Mouse (Mus musculus) T-cell, adult 2 months (primary cell): ENCODE results near the gene Hoxb4.

ENCODE experiments used
- DNase-seq: peaks from one replicate; pipeline ENCODE4 v3.0.0; 2022; ENCODE audit warnings: low spot score

The Hoxb4 gene

DNA sequence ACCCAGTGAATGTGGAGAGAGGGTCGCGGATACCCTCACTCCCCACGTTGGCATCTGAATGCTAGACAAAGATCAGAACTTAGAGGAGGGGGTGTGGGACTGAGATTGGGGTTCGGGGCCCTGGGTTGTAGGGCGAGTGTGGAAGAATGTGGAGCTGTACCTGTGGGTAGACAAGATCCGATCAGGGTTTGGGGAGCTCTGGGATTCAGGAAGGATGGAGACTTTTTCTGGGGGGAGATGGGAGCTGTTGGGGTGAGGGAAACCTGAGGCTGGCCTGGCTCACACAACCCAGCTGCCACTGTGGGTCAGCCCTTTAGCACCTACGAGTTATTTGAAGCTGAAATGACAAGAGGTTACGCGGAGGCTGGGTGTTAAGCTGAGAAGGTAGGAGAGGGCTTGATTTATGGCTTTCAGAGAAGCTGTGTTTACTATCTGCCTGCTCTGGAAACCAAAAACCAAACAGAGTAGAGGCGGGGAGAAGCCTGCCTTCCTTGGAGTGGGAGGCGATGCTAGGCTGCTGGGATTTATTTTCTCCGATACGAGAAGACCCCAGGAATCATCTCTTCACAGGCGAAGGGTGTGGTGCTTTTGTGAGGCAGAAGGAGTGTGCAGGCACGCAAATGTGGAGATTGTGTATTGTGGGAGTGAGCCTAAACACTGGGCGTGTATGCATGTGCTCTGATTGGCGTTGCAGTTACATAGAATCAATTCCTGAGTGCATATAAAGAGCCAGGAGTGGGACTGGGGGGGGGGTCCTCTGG lies 15.4 kb downstream of the Hoxb4 start:
- no peak for DNase-seq

DNA sequence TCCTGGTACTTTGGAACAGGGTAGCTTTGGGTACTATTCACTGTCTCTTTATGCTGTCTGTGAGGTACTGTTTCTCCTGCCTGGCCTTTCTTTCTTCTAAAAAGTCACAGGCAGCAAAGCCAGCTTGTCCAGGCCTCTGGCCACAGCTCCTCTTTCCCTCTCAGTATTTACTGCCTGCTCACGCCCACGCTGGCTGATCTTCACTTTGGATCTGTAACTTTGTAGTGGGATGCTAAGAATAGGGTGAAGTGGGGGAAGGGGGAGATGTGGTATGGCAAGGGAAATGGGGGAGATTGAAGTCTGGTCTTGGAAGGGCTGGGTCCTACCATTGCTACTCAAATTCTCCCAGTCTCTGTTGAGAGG lies 15.9 kb downstream of the Hoxb4 start:
- DNase-seq: no peak

DNA sequence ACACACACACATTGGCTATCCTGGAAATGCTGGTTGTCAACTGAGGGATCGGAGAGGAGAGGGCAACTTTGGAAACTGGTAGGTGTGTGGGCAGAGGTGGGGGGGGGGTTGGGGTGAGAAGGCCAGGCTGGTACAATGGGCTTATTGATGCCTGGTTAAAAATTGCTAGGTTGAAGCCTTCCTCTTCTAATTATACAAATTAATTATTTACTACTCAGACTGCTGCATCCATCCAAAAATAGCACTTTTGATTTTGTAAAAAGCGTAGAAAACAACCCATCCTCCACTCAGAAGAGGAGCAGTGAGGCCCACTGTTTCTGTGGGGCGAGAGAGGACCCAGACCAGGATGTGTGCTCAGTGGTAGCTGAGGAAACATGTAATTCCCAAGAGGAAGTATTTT lies 16.9 kb downstream of the Hoxb4 start:
- DNase-seq: no peak

DNA sequence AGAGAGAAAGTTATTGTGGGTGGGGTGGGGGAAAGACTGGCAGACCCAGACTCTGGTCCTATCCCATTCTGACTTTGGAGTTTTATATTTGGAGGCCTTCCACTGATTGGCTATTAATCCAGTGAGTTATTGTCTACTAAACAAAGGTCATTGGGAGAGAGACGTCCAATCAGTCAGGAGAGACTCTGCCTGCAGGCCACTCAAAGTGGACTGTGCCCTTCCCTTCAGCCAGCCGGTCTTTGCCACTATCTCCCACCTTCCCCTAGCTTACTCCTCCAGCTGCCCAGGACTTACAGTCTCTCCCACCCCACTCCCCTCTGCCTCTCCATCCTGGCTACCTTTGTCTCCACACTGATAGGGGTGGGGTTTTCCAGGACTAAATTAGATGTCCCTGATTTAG lies 18.5 kb downstream of the Hoxb4 start:
- no peak for DNase-seq

DNA sequence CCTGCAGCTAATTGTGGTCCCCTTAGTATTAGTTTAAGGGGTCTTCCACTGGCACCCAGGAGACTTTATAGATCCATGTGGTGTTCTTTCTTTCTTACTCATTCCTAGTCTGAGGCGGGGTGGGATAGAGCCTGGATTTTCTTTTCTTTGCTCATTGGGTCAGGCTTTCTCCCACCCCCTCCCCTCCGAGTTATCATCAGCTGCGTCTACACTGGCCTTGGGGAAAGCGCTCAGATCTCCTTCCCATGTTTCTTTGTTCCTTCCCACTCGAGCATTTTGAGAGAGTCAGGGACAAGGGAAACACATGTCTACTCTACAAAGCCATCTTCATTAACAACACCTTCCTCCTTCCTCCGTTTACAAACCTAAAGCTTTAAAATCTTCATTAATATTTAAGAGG lies 19.0 kb downstream of the Hoxb4 start:
- no peak for DNase-seq

DNA sequence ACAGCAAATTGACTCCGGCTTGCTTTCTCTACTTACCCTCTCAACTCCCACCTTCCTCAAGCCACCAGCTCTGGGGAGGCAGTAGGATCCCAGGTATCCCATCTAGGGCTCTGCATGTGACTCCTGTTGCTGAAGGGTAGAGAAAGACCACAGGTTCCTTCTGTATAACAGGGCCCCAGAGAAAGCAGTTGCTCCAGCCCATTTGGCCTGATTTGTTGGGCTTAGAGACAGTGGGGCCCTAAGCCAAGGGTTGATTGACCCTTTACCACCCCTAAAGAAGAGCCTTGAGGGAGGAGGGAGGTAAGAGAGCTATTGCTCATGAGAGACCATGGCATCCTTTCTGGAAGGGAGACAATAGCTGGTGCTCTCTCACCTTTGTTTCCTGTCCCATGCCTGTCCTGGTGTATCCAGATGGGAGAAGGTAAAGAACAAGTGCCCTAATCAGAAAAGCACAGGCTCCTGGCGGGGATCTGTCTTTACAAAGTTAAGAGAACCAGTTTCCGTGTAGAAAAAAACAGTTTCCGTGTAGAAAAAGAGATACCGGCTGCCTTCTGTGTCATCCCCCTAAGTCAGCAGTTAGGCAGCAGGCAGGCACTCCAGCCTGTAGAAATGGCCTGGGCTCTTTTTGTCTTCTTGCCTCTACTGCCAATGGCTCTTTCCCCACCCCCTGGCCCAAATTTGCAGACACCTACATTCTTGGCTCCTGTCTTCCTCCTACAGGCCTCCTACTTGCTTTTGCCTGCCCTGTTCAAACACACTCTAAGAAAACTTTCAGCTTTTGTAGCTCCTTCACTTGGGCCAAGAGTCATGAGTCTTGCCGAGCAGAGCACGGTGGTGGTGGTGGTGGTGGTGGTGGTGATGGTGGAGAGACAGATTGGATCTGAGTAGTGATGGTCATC lies 21.1 kb downstream of the Hoxb4 start:
- DNase-seq: no peak

DNA sequence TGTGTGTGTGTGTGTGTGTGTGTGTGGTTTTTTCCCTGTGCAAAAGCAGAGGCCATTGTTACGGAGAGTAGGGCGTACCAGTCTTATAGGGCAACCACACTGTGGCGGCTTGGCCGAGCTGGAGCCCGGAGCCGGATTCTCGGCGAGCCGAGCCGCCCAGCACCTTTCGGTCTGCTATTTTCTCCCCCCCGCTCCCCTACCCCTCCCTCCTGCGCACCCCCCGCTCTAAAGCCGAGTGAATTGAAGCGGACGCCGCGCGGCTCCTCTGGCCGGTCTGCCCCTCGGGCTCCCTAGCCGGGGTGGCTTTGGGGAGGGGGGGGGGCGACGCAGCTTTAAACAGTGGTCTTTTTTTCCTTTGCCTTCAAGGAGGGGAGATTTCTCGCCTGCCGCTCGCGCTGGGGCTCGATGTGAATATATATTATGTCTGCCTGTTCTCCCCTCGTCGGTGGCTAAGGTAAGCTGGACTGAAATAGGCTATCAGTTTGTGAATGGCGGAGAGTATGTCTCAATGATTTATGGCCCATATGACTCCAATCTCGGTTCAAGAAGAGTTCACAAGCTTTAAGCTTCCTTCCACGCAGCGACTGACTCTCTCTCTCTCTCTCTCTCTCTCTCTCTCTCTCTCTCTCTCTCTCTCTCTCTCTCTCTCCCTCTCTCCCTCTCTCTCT lies 22.8 kb downstream of the Hoxb4 start:
- no peak for DNase-seq

DNA sequence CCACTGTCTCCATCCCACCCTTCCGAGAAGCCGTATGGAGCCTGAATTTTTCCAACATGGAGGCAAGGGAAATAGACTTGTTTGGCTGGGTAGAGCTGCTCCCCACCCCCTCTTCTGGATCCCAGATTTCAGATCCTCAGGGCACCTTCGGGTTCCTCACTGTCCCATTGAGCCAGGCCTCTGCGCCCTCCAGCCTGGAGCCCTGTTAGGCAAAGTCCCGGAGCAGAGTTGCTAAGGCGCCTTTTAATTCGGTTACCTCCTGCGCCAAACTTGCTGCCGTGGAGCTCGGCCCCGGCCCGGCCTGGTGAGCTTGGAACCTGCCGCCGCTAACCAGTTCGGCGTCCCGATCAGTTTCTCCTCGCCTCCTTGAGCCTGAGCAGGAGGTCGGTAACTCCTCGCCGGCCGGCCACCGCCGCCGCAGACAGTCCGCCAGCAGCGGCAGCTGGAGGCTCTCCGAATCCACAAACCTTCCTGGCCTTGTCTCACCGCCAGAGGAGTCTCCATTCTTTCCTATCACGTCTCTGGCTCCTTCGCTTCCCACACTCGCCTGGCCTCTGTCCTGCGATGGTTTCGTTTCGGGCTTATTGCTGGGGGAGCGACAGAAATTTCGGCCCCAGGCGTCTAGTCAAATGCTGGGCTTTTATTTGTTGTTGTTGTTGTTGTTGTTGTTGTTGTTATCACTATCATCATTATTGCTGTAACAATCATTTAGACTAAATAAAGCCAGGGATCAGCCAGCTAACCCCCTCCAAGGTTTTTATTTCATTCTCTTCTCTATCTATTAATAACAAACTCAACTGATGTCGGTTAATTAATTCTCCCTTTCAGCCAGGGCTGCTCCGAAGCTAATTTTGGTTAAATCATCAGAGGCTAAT lies 23.9 kb downstream of the Hoxb4 start:
- DNase-seq: no peak

DNA sequence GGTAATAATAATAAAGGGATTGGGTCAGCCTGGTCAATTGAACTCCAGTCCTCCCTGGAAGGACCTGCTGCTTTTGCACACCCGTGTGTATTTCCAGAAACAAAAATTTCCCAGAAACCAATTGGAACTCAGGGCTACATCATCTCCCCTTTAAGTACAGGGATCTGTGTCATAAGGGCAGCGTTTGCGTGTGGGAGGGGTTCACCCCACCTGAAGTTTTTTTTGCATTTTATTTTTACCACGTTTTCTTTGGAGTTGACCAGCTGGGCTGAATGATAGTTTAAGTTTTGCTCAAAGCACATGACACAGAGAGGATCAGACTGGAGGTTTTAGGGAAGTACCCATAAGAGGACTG lies 24.5 kb downstream of the Hoxb4 start:
- DNase-seq: no peak

DNA sequence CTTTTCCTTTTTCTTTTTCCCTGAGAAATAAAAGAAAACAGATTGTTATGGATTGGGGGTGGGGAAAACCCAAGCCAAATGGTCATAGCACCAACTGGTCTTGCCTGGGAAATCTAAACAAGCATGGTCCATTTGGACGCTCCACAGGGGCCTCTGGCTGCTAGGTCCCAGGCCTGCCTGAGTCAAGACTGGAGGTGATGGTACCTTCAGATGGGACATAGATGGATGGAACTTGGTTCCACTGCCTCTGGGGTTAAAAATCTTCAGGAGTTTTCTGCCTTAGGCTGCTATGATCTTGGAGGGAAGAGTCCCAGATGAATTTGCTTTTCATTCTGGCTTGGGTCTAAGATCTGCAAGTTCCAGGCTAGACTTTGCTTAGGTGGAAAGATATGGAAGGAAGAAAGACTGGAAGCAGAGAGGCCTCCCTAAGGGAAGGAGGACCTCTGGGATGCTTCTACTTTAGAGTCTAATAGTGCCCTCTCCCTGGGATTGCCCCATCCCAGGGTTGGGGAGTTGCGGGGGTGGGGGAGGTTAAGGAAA lies 25.2 kb downstream of the Hoxb4 start:
- DNase-seq: no peak

DNA sequence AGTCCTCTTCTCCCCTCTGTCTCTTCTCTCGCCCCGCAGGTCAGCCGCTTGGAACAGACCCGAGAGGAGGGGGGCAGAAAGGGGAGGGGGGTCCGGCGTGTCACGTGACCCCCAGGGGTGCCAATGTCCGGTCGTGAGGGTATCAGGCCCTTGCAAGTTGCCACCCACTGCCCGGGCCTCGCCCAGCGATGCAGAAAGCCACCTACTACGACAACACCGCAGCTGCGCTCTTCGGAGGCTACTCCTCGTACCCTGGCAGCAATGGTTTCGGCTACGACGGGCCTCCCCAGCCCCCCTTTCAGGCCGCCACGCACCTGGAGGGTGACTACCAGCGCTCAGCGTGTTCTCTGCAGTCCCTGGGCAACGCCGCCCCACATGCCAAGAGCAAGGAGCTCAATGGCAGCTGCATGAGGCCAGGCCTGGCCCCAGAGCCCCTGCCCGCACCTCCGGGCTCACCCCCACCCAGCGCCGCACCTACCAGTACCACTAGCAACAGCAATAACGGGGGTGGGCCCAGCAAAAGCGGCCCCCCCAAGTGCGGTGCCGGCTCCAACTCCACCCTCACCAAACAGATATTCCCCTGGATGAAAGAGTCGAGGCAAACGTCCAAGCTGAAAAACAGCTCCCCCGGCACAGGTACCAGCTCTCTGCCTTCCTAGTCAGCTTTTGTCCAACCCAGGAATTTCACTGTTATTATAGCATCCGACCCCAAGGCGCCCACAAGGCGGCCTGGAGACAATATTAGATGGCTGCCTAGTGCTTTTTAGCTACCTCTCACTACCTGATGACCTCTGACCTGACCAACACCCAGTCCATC lies 26.2 kb downstream of the Hoxb4 start:
- DNase-seq: no peak

DNA sequence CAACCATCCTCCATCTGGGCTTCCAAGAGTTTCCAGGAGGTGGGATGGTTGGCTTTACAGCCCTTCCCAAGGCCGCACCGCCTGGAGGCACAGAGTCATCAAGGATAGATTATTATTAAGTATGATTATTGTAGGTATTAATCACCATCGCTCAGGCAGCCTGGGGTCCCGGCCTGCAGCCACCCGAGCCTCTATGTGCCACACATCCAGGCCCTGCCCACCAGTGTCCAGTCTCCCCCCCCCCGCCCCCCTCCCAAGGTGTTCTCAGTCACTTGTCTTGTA lies 26.8 kb downstream of the Hoxb4 start:
- DNase-seq: no peak

DNA sequence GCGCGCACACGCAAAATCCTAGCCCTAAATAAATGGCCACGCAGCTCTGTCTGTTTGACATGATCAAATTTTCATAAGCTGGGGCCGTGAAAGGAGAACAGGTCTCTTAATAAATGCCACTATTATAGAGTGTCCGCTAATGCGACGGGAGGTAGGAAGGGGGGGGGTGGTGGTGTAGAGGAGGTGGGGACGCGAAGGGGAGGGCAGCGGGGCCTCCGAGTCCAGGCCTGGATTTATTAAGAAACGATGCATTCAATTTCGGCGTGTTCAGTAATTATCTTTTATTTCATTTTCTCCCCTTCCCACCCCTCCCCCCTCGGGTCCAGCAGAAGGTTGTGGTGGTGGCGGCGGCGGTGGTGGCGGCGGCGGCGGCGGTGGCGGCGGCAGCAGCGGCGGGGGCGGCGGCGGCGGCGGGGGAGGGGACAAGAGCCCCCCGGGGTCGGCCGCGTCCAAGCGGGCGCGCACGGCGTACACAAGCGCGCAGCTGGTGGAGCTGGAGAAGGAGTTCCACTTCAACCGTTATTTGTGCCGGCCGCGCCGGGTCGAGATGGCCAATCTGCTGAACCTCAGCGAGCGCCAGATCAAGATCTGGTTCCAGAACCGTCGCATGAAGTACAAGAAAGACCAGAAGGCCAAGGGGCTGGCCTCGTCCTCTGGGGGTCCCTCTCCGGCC lies 27.3 kb downstream of the Hoxb4 start:
- no peak for DNase-seq

DNA sequence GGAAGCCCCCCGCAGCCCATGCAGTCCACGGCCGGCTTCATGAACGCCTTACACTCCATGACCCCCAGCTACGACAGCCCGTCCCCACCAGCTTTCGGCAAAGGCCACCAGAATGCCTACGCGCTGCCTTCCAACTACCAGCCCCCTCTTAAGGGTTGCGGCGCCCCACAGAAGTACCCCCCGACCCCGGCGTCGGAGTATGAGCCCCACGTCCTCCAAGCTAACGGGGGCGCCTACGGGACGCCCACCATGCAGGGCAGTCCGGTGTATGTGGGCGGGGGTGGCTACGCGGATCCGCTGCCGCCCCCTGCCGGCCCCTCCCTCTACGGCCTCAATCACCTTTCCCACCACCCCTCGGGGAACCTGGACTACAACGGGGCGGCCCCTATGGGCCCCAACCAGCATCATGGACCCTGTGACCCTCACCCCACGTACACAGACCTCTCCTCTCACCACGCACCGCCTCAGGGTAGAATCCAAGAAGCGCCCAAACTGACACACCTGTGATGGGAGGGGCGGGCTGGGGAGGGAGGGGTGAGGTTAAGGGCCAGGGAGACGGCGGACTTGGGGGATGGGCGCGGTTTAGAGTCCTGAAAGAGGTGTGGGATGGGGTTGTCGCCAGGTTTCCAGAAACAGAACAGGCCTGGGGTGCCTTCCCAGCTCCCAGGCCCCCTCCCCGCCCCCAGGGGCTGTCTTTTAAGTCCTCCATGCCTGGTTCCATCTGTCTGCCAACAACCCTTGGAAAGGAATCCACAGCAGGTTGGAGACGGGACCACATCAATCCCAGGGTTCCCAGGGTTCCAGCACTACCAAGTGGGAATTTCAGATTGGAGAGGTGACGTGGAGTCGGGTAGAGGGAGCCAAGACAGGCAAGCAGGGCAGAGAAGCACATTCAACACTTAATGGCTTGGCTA lies 28.1 kb downstream of the Hoxb4 start:
- no peak for DNase-seq

DNA sequence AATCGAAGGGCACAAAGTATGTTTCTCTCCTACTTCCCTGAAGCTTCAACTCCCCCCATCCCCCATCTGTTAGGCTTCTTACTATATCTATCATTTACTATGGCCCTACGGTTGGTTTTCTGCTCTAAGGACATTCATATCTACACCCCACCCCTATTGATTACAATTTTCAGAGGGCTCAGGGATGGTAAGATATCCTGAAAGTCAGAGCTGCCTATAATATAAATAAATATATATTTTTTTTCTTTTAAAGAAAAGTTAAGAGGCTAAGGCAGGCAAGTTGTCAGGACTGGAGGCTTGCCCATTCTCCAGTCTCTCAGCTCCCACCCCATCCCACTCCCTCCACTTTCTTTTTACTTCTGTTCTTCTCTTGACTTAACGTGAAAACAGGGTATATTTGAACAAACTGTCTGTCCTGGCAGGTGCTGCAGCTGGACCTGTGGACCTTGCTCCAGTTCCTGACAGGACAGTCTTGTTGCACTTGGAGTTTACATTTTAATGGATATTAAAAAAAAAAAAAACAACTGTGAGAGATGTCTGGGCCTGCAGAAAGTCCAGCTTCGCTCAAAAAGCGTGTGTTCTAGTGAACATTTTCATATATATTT lies 29.0 kb downstream of the Hoxb4 start:
- no peak for DNase-seq

DNA sequence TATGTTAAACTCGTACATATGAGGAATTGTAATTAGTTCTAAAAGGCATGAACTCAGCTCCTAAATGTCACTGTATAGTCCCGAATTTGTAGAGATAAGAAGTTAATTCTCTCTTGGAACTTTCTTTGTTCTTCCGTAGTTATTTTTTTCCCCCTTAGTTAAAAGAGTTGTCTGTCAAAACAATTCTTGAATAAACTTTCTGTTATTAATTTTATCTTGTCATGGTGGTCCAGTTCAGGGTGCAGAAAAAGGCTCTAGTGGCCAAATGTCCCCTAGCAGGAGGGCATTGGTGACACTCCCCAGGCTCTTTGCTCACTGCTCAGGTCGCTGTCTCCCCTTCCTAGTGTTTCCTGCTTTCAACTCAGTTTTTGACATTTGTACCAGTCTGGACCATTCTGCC lies 29.6 kb downstream of the Hoxb4 start:
- DNase-seq: no peak

DNA sequence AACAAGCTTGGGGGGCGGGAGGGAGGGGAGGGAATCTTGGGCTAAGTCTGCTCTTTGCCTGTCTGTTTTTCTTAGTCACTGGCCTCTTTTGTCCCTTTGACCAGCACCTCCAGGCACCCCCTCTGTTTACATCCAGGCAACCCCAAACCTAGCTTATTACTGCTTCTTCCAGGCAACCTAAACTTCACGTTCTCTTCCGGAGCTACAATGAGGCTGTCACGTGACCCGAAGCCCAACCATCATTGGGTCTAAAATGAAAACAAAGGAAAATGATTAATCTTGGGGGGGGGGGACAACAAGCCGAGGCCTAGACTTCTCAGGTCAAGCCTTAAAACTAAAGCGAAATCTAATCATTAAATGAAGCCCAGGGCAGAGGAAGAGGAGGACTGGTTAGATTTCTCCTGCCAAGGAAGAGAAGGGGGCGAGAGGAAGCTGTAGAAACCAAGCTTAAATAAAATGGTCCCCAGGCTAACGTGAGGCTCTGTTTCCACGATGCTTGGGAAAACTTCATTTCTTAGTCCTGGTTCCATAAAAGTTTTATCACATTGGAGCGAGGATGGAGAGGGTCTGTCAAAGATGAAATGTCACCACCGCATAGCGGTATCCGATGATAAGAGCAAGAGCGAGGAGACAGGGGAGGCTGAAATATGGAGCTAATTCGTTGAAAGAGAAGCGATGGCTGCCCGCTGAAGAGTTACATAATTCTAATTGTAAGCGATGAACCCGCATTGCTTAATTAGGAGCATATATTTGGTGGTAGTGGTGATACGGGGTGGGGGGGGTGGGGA lies 30.3 kb downstream of the Hoxb4 start:
- no peak for DNase-seq

DNA sequence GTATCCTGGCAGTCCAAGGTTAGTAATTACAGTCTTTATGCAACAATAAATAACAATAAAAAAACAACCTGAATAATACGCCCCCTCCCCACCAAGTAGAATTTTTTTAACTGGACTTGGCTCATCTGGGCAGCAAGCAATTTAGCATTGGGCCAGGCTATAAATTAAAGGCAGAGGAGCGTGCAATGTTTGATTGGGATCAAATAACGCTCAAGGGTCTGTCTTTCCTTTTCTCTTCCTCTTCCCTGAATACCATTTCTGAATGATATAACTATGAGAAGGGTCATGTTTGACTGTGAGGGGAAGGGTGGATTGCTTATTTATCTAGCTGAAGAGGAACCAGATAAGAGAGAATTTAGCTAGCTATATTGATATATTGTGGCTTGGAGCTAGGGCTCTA lies 30.9 kb downstream of the Hoxb4 start:
- DNase-seq: no peak
